Mouse (Mus musculus) megakaryocyte, adult 5-6 weeks (primary cell): ENCODE results near the gene 4921524J17Rik. TPM values are rescaled to one million over a fixed set of nuclear protein-coding genes. Genes with fewer than 3 reads are reported as not detected.

Experiments
- ATAC-seq: 2 replicates; pipeline ENCODE4 v1.8.0; 2016; ENCODE audit warnings: mild to moderate bottlenecking, inconsistent platforms; ENCODE audit not compliant: poor library complexity, severe bottlenecking
- total RNA-seq, 2 experiments: library from RNA; stranded (forward) in 1 of 2; stranded (reverse) in 1 of 2; fragments of 153-499, 151-499 nt in 1 of 2; fragments of 221-1000, 200-1000 nt in 1 of 2; gene quantifications; 2 replicates each; pipeline versions ENCODE4 v1.2.3 to v1.2.4; 2015 to 2017

The 4921524J17Rik gene
- total RNA-seq, 2 experiments from 2014 or later, result 21.2 to 54.2 TPM

- no peak for ATAC-seq
These were observed 41.2 kb downstream of the 4921524J17Rik start for GRCm38 (mm10) chr8:85391438-85391837.

DNA sequence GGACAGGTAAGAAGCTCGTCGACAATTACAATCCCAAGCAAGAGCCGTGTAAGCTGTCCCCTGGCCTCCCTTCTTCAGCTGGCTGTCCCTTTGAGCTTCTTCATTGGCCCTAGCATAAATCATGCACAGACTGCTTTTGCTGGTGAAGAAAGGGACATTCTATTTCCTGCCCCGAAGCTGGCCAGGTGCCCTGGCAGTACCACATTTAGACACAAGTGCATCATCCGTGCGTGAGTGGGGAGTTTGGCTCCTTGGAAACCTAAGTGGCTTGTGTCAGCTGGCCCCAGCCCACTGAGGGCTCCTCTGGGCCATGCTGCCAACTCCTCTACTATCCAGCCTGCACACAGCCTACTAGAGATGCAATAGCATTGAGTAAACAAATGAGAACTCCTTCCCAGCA is 46.4 kb downstream of the 4921524J17Rik start, which contains the start of gene Mylk3:
Mylk3 (minus strand) TSS at position 141 of the 400 bp plus-strand sequence.
- ATAC-seq, result no peak

GRCm38 (mm10) chr8:85381926-85382325 is 50.7 kb downstream of the 4921524J17Rik start:
- no peak for ATAC-seq

- peak; percentile 79 for ATAC-seq
These were observed 51.8 kb downstream of the 4921524J17Rik start for GRCm38 (mm10) chr8:85380824-85381209.

DNA sequence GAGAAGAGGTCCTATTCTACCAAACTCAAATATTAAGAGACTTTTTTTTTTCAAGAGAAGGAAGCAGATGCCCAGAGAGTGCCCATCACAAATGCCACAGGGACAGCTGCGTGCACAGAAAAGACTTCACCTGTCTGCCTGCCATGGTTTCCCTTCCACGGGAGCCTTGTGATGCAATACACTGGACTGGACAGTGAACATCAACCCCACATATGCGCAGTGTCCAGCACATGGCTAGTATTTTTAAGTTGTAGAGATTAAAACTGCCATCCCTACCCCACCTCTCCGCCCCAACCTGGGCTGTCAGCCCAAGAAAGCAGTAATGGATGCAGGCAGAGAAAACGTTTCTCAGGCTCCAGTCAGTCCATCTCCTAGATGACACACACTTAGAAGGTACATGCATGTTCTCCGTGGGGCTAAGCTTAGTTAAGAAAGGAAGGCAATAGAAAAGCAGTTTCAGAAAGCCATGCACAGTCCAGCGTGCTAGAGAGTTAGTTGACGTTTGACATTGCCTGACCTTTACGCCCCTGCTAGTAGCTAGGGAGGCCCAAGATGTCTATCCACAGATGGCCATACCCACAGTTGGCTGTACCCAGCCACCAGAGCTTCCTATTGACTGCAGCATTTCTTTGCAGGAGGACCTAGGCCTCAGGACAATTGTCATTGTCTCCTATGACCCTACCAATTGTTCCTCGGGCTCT is 52.4 kb downstream of the 4921524J17Rik start:
- ATAC-seq, result peak; percentile 5; the same call in 1 of the 2 replicates

GRCm38 (mm10) chr8:85379142-85379781 is 53.4 kb downstream of the 4921524J17Rik start:
- ATAC-seq, result peak; percentile 57

DNA sequence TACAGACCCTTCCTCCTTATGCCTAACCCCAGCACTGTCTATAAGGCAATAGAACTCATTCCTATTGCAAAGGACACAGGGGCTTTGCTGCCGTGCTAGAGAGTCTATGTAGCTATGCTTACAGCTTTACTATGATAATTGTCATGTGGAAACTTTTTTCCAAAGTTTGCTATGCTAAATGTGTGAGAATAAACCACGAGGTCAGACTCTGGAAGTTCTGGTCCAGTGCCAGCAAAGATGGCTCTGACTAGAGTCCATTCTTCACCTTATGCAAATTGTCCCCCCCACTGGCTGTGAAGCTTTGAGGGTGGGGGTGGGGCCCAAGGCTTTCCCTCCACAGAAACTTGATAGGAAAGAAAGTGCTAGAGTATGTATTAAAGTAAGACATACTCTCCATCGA is 56.1 kb downstream of the 4921524J17Rik start:
- ATAC-seq, result no peak

GRCm38 (mm10) chr8:85374286-85374685 is 58.3 kb downstream of the 4921524J17Rik start:
- no peak for ATAC-seq

- no peak for ATAC-seq
These were observed 59.1 kb downstream of the 4921524J17Rik start for GRCm38 (mm10) chr8:85373435-85374039.

- ATAC-seq, result no peak
These were observed 60.2 kb downstream of the 4921524J17Rik start for GRCm38 (mm10) chr8:85372465-85372839.

DNA sequence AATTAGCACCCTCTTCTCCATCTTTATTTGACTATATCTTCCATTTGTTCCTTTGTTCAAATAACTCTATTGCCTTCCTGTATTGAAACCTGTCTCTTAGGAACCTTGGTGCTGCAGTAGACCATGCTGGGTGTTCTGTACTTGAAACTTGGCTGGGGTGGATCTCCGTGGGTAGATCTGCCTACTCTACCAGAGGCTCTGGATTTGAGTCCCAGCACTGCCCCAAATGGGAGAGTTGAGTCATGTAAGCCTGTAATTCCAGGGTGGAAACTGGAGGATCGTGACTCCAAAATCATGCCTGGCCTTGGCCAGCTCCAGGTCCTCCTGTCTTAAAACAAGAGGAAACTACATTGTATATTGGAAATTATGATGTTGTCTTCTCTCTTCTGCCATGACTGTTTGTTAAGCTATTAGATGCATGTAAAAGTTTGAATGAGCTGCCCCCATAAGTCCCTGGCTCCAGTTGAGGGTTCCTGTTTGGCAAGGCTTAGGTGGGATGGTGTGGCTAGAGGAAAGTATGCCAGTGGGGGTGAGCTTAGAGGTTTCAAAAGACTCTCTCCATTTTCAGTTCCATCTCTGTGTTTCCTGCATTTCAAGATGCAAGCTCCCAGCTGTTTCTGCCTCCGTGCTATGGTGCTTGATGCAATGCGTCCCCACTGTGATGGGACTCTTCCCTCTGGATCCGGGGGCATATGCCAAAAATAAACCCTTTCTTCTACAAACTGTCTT is 60.7 kb downstream of the 4921524J17Rik start:
- no peak for ATAC-seq

GRCm38 (mm10) chr8:85365176-85365575 is 67.5 kb downstream of the 4921524J17Rik start:
- ATAC-seq, result no peak

DNA sequence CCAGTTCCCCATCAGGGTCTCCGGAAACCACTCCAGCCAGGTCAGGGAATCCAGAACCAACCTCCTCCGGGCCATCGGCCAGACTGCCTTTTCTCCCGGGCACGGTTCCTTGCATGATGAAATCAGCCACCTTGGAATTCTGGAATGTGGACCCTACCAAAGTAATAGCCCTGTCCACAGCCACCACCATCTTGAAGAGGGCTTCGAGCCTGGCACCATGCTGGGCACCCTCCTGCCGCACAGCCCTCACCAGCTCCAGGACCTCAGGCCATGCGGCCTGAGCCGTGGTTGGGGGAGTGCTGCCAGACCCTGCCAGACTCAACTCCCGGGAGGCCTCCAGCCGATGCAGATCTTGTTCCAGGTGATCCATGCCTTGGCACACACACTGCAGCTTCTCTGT is 68.0 kb downstream of the 4921524J17Rik start:
- ATAC-seq, result no peak

GRCm38 (mm10) chr8:85363406-85363805 is 69.2 kb downstream of the 4921524J17Rik start:
- ATAC-seq, result no peak

GRCm38 (mm10) chr8:85362211-85362610 is 70.4 kb downstream of the 4921524J17Rik start:
- ATAC-seq, result no peak

Other genes with a start within 250 kb of the 4921524J17Rik start
- not detected in 2 replicates for gene Olfr371, start 206.8 kb downstream of the 4921524J17Rik start, total RNA-seq (2015)
- gene Olfr371, start 206.8 kb downstream of the 4921524J17Rik start, total RNA-seq (2017), result not detected in 2 replicates
- 62.3 and 68.5 TPM in 2 replicates for gene Orc6, start 133.2 kb downstream of the 4921524J17Rik start, total RNA-seq (2015)
- 59.6 and 62.7 TPM in 2 replicates for gene Orc6, start 133.2 kb downstream of the 4921524J17Rik start, total RNA-seq (2017)
- gene Vps35, start 133.0 kb downstream of the 4921524J17Rik start, total RNA-seq (2015), result 167 and 184 TPM in 2 replicates
- gene Vps35, start 133.0 kb downstream of the 4921524J17Rik start, total RNA-seq (2017), result 162 and 164 TPM in 2 replicates
- gene Mylk3, start 46.5 kb downstream of the 4921524J17Rik start, total RNA-seq (2015), result 0.20 and 0.43 TPM in 2 replicates
- gene Mylk3, start 46.5 kb downstream of the 4921524J17Rik start, total RNA-seq (2017), result 1.7 and 1.9 TPM in 2 replicates
- gene Gpt2, start 59.7 kb upstream of the 4921524J17Rik start, total RNA-seq (2015), result 0.59 and 1.7 TPM in 2 replicates
- 1.7 and 1.8 TPM in 2 replicates for gene Gpt2, start 59.7 kb upstream of the 4921524J17Rik start, total RNA-seq (2017)
- gene Dnaja2, start 122.5 kb upstream of the 4921524J17Rik start, total RNA-seq (2015), result 81.2 and 81.9 TPM in 2 replicates
- gene Dnaja2, start 122.5 kb upstream of the 4921524J17Rik start, total RNA-seq (2017), result 74.4 and 88.6 TPM in 2 replicates